Mouse (Mus musculus) limb, embryonic 14.5 days (tissue): ENCODE measurements around the gene Serbp1. TPM values are rescaled to one million over a fixed set of nuclear protein-coding genes. Genes with fewer than 3 reads are reported as not detected.

Experiments used
- ATAC-seq: fragments of 200-750 bp; cut with Nextera tagmentation; 2 replicates; pipeline ENCODE4 v1.8.0; 2017; ENCODE audit warnings: low read depth, moderate number of reproducible peaks, moderate TSS enrichment; ENCODE audit not compliant: low FRiP score
- DNase-seq: peaks from one replicate; pipeline ENCODE4 v3.0.0-alpha.2; 2015; ENCODE audit warnings: low spot score
- H3K27ac ChIP-seq: fragments of 300-500 bp; sonication (generic); replicated peaks from 2 replicates; pipeline ENCODE4 v1.5.1; 2014; ENCODE audit warnings: low read depth, mild to moderate bottlenecking, low read length, moderate library complexity, mixed read lengths
- H3K27me3 ChIP-seq: fragments of 300-500 bp; sonication (generic); 2 replicates; pipeline ENCODE4 v1.6.1; 2014; ENCODE audit warnings: low read length, mixed read lengths; ENCODE audit not compliant: control insufficient read depth, insufficient read depth
- H3K36me3 ChIP-seq: fragments of 300-500 bp; sonication (generic); 2 replicates; pipeline ENCODE4 v1.6.1; 2014; ENCODE audit warnings: mild to moderate bottlenecking, low read length, moderate library complexity, mixed read lengths; ENCODE audit not compliant: control insufficient read depth, insufficient read depth
- H3K4me1 ChIP-seq: fragments of 300-500 bp; sonication (generic); 2 replicates; pipeline ENCODE4 v1.6.1; 2014; ENCODE audit warnings: antibody characterized with exemption, low read length, mixed read lengths; ENCODE audit not compliant: control insufficient read depth, insufficient read depth
- H3K4me2 ChIP-seq: fragments of 300-500 bp; sonication (generic); replicated peaks from 2 replicates; pipeline ENCODE4 v1.6.1; 2014; ENCODE audit warnings: low read depth, mild to moderate bottlenecking, low read length, moderate library complexity; ENCODE audit not compliant: severe bottlenecking
- H3K4me3 ChIP-seq: fragments of 300-500 bp; sonication (generic); replicated peaks from 2 replicates; pipeline ENCODE4 v1.5.1; 2014; ENCODE audit warnings: low read length
- H3K9ac ChIP-seq: fragments of 300-500 bp; sonication (generic); 2 replicates; pipeline ENCODE4 v1.6.1; 2014; ENCODE audit warnings: mild to moderate bottlenecking, low read depth, low read length, moderate library complexity; ENCODE audit not compliant: severe bottlenecking
- H3K9me3 ChIP-seq: fragments of 300-500 bp; sonication (generic); 2 replicates; pipeline ENCODE4 v1.6.1; 2016; ENCODE audit warnings: low read length; ENCODE audit not compliant: control insufficient read depth
- POLR2A ChIP-seq: fragments of 200-500 bp; IDR thresholded peaks from 2 replicates; pipeline ENCODE4 v1.8.0; 2012; ENCODE audit warnings: inconsistent platforms, mild to moderate bottlenecking, moderate library complexity, borderline replicate concordance; ENCODE audit not compliant: insufficient read depth, insufficient read length; ENCODE audit errors: extremely low read depth
- WGBS: fragments of 180-500 bp; shearing (Covaris S2); extraction: QIAGEN DNeasy Blood & Tissue Kit; methylation state at CpG from one replicate; pipeline ENCODE4 v1.1.7; 2014; 5-methylcytosine and 5-hydroxymethylcytosine counted together
- polyA plus RNA-seq, 2 experiments: library from polyadenylated mRNA; depleted of rRNA in 1 of 2; stranded (reverse) in 1 of 2; unstranded in 1 of 2; fragments of >200 nt; fragmentation: Nextera tagmentation in 1 of 2; extraction: Ambion mirVana in 1 of 2; gene quantifications; 2 replicates each; pipeline versions ENCODE4 v1.2.1 to v1.2.3; 2012 to 2014

The Serbp1 gene
- polyA plus RNA-seq, 2 experiments = 465 to 481 TPM

- WGBS = 58% methylated on average over 1 of the region's 1 CpGs
- H3K36me3 ChIP-seq = no peaks in the 10 kb centered on the region
- no peaks in the 10 kb centered on the region for H3K9me3 ChIP-seq
- H3K4me1 ChIP-seq = peaks cover under 1% of the 10 kb centered on the region; the same call in 1 of the 2 replicates
- no peak overlapping the region for H3K4me3 ChIP-seq
- peak; percentile 37 for ATAC-seq
- no peak for TF ChIP-seq POLR2A
- H3K9ac ChIP-seq = no peak overlapping the region
- DNase-seq = peak; percentile 27
- no peak overlapping the region for H3K27ac ChIP-seq
- no peak overlapping the region for H3K4me2 ChIP-seq
- H3K27me3 ChIP-seq = no peaks in the 10 kb centered on the region
Measured at GRCm38 (mm10) chr6:67223499-67223898, 14.5 kb upstream of the Serbp1 start.

GRCm38 (mm10) chr6:67226286-67226685, 11.7 kb upstream of the Serbp1 start:
- no peaks in the 10 kb centered on the region for H3K36me3 ChIP-seq
- TF ChIP-seq POLR2A = no peak
- peaks cover 8% of the 10 kb centered on the region for H3K4me1 ChIP-seq
- H3K4me2 ChIP-seq = no peak overlapping the region
- no peak overlapping the region for H3K9ac ChIP-seq
- no peaks in the 10 kb centered on the region for H3K27me3 ChIP-seq
- no peak overlapping the region for H3K27ac ChIP-seq
- no peaks in the 10 kb centered on the region for H3K9me3 ChIP-seq
- no peak overlapping the region for H3K4me3 ChIP-seq
- 58% methylated on average over 4 of the region's 4 CpGs for WGBS
- no peak for DNase-seq
- ATAC-seq = no peak

GRCm38 (mm10) chr6:67228459-67229107, 9.4 kb upstream of the Serbp1 start:
- peak; percentile 14 for DNase-seq
- Histone ChIP-seq H3K27ac (no peak overlapping the region), H3K4me1 (peaks cover 8% of the 10 kb centered on the region), H3K4me2 (peak overlapping the region; percentile 44), H3K9me3 (no peaks in the 10 kb centered on the region), H3K27me3 (no peaks in the 10 kb centered on the region), H3K4me3 (peak overlapping the region; percentile 7; the same call in 1 of the 2 replicates), H3K36me3 (no peaks in the 10 kb centered on the region), H3K9ac (no peak overlapping the region)
- ATAC-seq = peak; percentile 60
- no peak for TF ChIP-seq POLR2A
- WGBS = 5% methylated on average over 18 of the region's 18 CpGs

- H3K36me3 ChIP-seq = no peaks in the 10 kb centered on the region
- no peak overlapping the region for H3K4me2 ChIP-seq
- 36% methylated on average over 9 of the region's 9 CpGs for WGBS
- DNase-seq = no peak
- H3K9me3 ChIP-seq = no peaks in the 10 kb centered on the region
- no peak overlapping the region for H3K27ac ChIP-seq
- TF ChIP-seq POLR2A = no peak
- H3K4me1 ChIP-seq = peaks cover 8% of the 10 kb centered on the region
- H3K4me3 ChIP-seq = no peak overlapping the region
- ATAC-seq = no peak
- no peaks in the 10 kb centered on the region for H3K27me3 ChIP-seq
- H3K9ac ChIP-seq = no peak overlapping the region
Measured at GRCm38 (mm10) chr6:67229521-67229920, 8.5 kb upstream of the Serbp1 start.

DNA sequence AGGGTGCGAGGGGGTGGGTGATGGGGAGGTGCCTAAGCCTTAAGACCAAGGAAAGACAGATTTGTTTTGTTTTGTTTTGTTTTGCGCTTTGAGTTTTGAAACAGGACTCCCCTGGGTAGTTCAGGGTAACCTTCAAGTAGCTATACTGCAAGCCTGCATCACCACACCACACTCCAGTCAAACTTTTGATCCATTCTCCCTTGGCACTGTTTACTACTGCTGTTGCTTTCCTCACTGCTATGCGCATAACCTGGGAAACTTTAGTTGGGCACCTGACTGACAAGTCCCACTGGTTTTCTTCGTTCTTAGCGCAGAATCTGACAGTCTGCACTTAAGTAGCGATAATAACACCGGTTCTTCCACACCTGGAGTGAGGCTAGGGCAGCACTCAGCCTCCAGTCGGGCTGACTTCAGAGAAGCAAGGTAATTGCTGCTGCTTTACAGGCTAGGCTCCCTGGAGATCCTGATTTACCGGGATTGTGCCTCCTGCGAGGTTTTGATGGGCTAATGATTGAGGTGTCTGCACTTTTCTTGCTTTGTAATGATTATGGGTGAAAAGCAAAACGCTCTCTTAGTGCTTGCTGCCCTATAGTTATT, 8.0 kb upstream of the Serbp1 start:
- ATAC-seq (no peak), DNase-seq (peak; percentile 16)
- Histone ChIP-seq H3K9ac (no peak overlapping the region), H3K36me3 (no peaks in the 10 kb centered on the region), H3K27ac (no peak overlapping the region), H3K9me3 (no peaks in the 10 kb centered on the region), H3K27me3 (no peaks in the 10 kb centered on the region), H3K4me3 (no peak overlapping the region), H3K4me1 (peaks cover 8% of the 10 kb centered on the region), H3K4me2 (no peak overlapping the region)
- no peak for TF ChIP-seq POLR2A
- WGBS = 6% methylated on average over 11 of the region's 11 CpGs
